Mouse (Mus musculus): ENCODE data around the gene Mrs2.

DNA sequence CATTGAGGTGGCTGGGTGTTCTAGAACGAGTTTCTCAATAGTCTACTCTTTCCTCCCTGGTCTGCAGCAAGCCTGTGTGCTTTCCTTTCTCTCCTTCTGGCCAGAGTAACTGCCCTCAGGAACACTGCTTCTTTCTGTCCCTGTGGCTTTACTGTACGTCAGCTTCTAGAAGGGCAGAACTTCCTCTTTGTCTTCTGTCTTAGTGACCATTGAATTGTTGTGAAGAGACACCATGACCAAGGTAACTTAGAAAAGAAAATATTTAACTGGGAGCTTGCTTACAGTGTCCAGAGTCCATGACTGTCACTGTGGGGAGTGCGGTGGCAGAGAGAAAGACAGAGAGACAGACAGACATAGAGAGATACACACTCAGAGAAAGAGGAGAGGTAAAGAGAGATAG is 60.1 kb downstream of the Mrs2 start:
- no peak for TF ChIP-seq CTCF (conservative IDR thresholded peaks at IDR 0.05; ENCODE audit: low read length)
- no peak for TF ChIP-seq POU5F1 (IDR thresholded peaks at IDR 0.05; ENCODE audit: borderline replicate concordance, low read length)

Data from E14TG2a.4 (cell line).